Mouse (Mus musculus): Measurements from ENCODE around the gene Cxcl17.

GRCm38 (mm10) chr7:25410969-25411615, 1.6 kb downstream of the Cxcl17 start:
- TF ChIP-seq CTCF (IDR thresholded peaks at IDR 0.05; ENCODE audit: extremely low read depth, insufficient read depth, low read length) (no peak), POLR2A (IDR thresholded peaks at IDR 0.05; ENCODE audit: extremely low read depth, insufficient read depth, low read length) (no peak)

Measured in cortical plate, adult 2 months (tissue).